Mouse (Mus musculus) heart, postnatal 25 days (tissue): Measurements from ENCODE around the gene Esp34. TPM values are rescaled to one million over a fixed set of nuclear protein-coding genes. Genes with fewer than 3 reads are reported as not detected.

Source experiments
- DNase-seq: peaks from one replicate; pipeline ENCODE4 v3.0.0; 2022; ENCODE audit warnings: low spot score
- intact Hi-C: fragments of 180-260 bp; cut with DNase I; formaldehyde crosslinking; loops from one replicate; pipeline ENCODE4 v1.15.1; 2025
- total RNA-seq, 2 experiments: library from RNA; stranded (reverse); gene quantifications; 2 replicates each; pipeline ENCODE4 v1.2.3; 2021

Gene Esp34
- total RNA-seq: not detected

DNA sequence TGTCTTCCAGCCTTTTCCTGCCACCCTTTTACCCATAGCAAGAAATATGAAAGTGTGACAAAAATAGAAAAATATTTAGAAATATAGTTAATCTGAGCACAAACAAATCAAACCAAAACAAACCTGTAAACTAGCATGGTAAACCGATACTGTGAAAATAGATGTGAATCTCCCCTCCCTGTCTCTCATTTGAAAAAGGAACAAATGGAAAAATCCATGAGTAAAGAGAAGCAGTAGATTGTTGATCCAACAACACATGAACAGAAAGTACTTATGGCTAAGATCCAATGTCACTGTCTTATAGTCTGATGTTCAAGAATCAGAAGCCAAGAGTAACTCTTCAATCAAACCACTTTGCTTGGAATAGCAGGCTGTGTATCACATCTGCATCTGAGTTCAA lies at the start of gene Esp34:
Gene Esp34 (plus strand): TSS at position 301 of the 400 bp plus-strand sequence.
- intact Hi-C loops: no loop called here
- DNase-seq: no peak

DNA sequence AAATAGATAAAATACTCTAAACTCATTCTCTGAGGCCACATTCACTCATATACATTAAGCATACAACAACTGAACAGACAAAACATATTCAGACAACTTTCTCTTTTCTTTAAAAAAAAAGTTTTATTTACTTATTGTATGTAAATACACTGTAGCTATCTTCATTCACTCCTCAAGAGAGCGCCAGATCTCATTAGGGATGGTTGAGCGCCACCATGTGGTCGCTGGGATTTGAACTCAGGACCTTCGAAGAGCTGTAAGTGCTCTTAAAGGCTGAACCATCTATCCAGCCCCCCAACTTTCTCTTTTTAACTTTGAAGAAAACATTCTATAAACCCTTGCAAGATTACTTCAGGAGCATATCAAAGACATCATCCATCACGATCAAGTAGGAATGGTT lies 8.5 kb downstream of the Esp34 start:
- DNase-seq: no peak
- intact Hi-C loops: no loop called here

Other genes starting within 250 kb of the Esp34 start
- gene Olfr137, start 246.6 kb upstream of the Esp34 start, total RNA-seq: not detected
- not detected for gene Olfr136, start 224.4 kb upstream of the Esp34 start, total RNA-seq
- gene Esp36, start 134.0 kb upstream of the Esp34 start, total RNA-seq: not detected
- not detected for gene Esp31, start 85.3 kb downstream of the Esp34 start, total RNA-seq